Mouse (Mus musculus) forebrain, embryonic 14.5 days (tissue): Measurements from ENCODE around the gene Calcoco2. TPM values are rescaled to one million over a fixed set of nuclear protein-coding genes. Genes with fewer than 3 reads are reported as not detected.
A peak's percentile ranks its signal among the peaks of the same experiment; 100 is the strongest.
"Not testable (repeated sequence)": the region's sequence is repeated elsewhere in the genome, so short reads cannot be mapped to it uniquely, and the experiment has no call there.

Experiments
- ATAC-seq: fragments of 200-750 bp; cut with Nextera tagmentation; 2 replicates; pipeline ENCODE4 v1.8.0; 2017; ENCODE audit warnings: mild to moderate bottlenecking, moderate library complexity
- DNase-seq: peaks from one replicate; pipeline ENCODE4 v3.0.0-alpha.2; 2015; ENCODE audit warnings: low spot score
- H3K27ac ChIP-seq: fragments of 300-500 bp; sonication (generic); 2 replicates; pipeline ENCODE4 v1.5.1; 2014; ENCODE audit warnings: low read depth, mild to moderate bottlenecking, control low read depth, low read length, moderate library complexity
- H3K27me3 ChIP-seq: fragments of 300-500 bp; sonication (generic); replicated peaks from 2 replicates; pipeline ENCODE4 v1.6.1; 2014; ENCODE audit warnings: low read length, control low read depth, mixed read lengths; ENCODE audit not compliant: control insufficient read depth, insufficient read depth
- H3K36me3 ChIP-seq: fragments of 300-500 bp; sonication (generic); 2 replicates; pipeline ENCODE4 v1.6.1; 2014; ENCODE audit warnings: low read length, control low read depth; ENCODE audit not compliant: control insufficient read depth, insufficient read depth
- H3K4me1 ChIP-seq: fragments of 300-500 bp; sonication (generic); 2 replicates; pipeline ENCODE4 v1.6.1; 2014; ENCODE audit warnings: antibody characterized with exemption, low read length, control low read depth; ENCODE audit not compliant: control insufficient read depth, insufficient read depth
- H3K4me2 ChIP-seq: fragments of 300-500 bp; sonication (generic); 2 replicates; pipeline ENCODE4 v1.6.1; 2014; ENCODE audit warnings: mild to moderate bottlenecking, control low read depth, low read length
- H3K4me3 ChIP-seq: fragments of 300-500 bp; sonication (generic); 2 replicates; pipeline ENCODE4 v1.5.1; 2014; ENCODE audit warnings: low read depth, low read length, control low read depth
- H3K9ac ChIP-seq: fragments of 300-500 bp; sonication (generic); 2 replicates; pipeline ENCODE4 v1.6.1; 2014; ENCODE audit warnings: mild to moderate bottlenecking, low read length, control low read depth, moderate library complexity
- H3K9me3 ChIP-seq: fragments of 300-500 bp; sonication (generic); replicated peaks from 2 replicates; pipeline ENCODE4 v1.6.1; 2016; ENCODE audit warnings: low read length, control low read depth, mixed read lengths; ENCODE audit not compliant: control insufficient read depth
- WGBS: fragments of 180-500 bp; shearing (Covaris S2); extraction: QIAGEN DNeasy Blood & Tissue Kit; methylation state at CpG from one replicate; pipeline ENCODE4 v1.1.7; 2014; 5-methylcytosine and 5-hydroxymethylcytosine counted together
- polyA plus RNA-seq: library from polyadenylated mRNA; unstranded; fragments of >200 nt; fragmentation: Nextera tagmentation; extraction: Ambion mirVana; gene quantifications from 2 replicates; pipeline ENCODE4 v1.2.1, GENCODE M21; 2014

Gene Calcoco2
- polyA plus RNA-seq, 1 experiment from 2014 or later = 0.14 TPM

DNA sequence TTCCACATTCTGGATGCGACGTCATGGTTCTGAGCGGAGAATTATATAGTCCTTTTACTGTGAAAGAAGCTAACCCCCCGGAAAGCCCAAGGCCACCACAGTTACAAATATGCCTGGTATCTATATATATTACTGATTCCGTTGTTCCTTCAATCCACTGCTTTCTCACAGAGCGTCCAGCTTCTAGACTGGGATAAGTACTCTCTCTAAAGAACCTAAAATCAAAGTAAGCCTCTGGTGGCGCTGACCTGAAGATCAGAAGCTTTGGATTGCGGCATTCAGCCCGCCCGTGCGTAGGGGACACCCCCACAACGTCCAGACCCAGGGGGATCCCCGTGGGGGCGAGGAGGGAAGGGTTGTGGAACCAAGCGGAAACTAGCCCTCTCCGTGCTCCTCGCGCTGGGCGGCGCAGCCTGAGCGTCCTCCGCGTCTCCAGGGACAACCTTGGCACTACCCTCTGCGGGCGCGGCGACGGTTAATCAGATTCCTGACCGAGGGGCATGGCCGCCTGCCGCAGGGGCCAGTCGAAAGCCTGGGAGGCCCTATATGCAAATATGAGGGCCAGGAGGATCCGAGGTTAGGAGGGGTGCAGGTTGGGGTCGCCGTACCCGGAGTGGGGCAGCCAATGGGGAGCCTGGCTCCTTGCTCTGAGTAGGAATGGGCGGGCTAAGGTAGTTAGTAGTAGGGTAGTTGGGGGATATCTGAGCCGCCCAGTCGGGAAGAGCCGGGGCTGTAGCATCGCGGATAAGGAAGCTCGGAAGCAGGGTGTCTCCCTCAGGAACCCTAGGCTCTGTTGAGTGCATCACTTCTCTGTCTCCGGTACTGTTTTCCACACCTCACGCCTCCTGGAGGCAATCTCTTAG is 12.5 kb upstream of the Calcoco2 start:
- no peaks in the 10 kb centered on the region for H3K36me3 ChIP-seq
- H3K27me3 ChIP-seq = peaks cover 35% of the 10 kb centered on the region
- peak overlapping the region; percentile 52; the same call in 1 of the 2 replicates for H3K9ac ChIP-seq
- H3K4me2 ChIP-seq = peak overlapping the region; percentile 59
- no peak overlapping the region for H3K27ac ChIP-seq
- ATAC-seq = peak; percentile 57
- H3K4me1 ChIP-seq = peaks cover 6% of the 10 kb centered on the region; the same call in 1 of the 2 replicates
- H3K4me3 ChIP-seq = peak overlapping the region; percentile 30
- peak; percentile 38 for DNase-seq
- 2% methylated on average over 45 of the region's 45 CpGs for WGBS
- no peaks in the 10 kb centered on the region for H3K9me3 ChIP-seq

DNA sequence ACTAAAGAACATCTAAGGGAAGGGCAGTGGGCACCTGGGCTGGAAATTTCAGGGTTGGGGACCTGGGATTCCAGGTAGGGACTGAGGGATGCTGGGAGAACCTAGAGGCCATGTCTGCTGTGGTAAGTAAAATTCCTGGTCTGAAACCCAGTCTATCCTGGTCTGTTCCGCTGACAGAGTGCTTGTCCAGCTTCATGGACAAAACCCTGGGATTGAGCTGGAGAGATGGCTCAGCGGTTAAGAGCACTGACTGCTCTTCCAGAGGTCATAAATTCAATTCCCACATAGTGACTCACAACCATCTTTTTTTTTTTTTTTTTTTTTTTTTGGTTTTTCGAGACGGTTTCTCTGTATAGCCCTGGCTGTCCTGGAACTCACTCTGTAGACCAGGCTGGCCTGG is 11.0 kb upstream of the Calcoco2 start:
- peaks cover 35% of the 10 kb centered on the region for H3K27me3 ChIP-seq
- 79% methylated on average over 4 of the region's 4 CpGs for WGBS
- H3K4me3 ChIP-seq = not testable (repeated sequence)

DNA sequence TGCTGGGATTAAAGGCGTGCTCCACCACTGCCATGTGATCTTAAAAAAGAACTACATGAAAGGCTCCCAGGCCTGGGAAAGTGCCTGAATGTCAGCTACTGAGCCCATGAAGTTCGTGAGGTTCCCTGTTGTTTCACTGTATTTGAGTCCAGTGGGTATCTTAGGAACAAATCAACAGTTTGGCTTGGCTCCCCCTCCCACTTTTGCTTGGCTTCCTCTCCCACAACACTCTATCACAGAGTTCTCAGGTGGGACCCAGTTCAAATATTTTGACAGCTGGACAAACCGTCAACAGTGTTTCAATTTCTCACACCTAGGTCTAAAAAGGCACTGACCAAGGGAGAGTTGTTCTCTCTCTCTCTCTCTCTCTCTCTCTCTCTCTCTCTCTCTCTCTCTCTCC is 7.6 kb upstream of the Calcoco2 start:
- peaks cover 6% of the 10 kb centered on the region; the same call in 1 of the 2 replicates for H3K4me1 ChIP-seq
- no peaks in the 10 kb centered on the region for H3K9me3 ChIP-seq
- peaks cover 14% of the 10 kb centered on the region for H3K27me3 ChIP-seq
- H3K4me2 ChIP-seq = no peak overlapping the region
- DNase-seq (no peak), ATAC-seq (no peak)
- 66% methylated on average over 3 of the region's 3 CpGs for WGBS
- no peak overlapping the region for H3K9ac ChIP-seq
- H3K27ac ChIP-seq = no peak overlapping the region
- H3K4me3 ChIP-seq = no peak overlapping the region
- H3K36me3 ChIP-seq = no peaks in the 10 kb centered on the region

More for the DNA sequence above, 11.0 kb upstream of the Calcoco2 start:
- not testable (repeated sequence) for DNase-seq, H3K9me3 ChIP-seq, H3K9ac ChIP-seq, ATAC-seq, H3K4me1 ChIP-seq, H3K36me3 ChIP-seq, H3K4me2 ChIP-seq, H3K27ac ChIP-seq

DNA sequence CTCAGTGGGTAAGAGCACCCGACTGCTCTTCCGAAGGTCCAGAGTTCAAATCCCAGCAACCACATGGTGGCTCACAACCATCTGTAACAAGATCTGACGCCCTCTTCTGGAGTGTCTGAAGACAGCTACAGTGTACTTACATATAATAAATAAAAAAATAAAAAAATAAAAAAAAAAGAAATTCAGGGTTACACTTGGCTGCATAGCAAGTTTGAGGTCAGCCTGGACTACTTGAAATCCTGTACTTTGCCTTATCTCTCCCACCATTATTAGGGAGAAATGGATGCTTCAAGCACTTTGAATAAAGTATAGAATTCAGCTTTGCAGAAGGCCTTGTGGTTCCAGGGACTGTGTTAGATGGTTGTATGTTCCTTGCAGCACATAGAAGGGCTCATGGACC is 5.2 kb upstream of the Calcoco2 start:
- 80% methylated on average over 3 of the region's 3 CpGs for WGBS

DNA sequence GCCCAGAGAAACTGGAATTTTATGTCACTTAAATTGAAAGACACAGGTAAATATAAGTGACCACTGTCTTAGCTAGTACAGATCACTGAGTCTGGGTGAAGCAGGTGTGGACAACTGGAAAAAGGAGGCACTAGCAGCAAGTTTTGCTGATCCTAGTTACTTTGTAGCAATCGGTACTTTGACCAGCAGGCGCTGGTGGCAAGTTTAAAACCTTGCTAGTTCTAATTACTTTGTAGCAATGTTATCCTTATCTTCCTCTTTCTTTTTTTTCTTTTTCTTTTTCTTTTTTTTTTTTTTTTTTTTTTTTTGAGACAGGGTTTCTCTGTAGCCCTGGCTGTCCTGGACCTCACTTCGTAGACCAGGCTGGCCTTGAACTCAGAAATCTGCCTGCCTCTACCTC is 4.4 kb upstream of the Calcoco2 start:
- no peak overlapping the region for H3K9ac ChIP-seq
- no peak overlapping the region for H3K4me2 ChIP-seq
- DNase-seq (no peak), ATAC-seq (no peak)
- WGBS = 89% methylated on average over 3 of the region's 3 CpGs
- H3K27me3 ChIP-seq = no peaks in the 10 kb centered on the region
- H3K27ac ChIP-seq = no peak overlapping the region
- no peaks in the 10 kb centered on the region for H3K9me3 ChIP-seq
- no peaks in the 10 kb centered on the region for H3K4me1 ChIP-seq
- H3K36me3 ChIP-seq = no peaks in the 10 kb centered on the region
- no peak overlapping the region for H3K4me3 ChIP-seq

More for the DNA sequence above, 5.2 kb upstream of the Calcoco2 start:
- not testable (repeated sequence) for H3K27ac ChIP-seq, DNase-seq, H3K4me2 ChIP-seq, H3K4me1 ChIP-seq, H3K27me3 ChIP-seq, H3K36me3 ChIP-seq, H3K4me3 ChIP-seq, ATAC-seq, H3K9me3 ChIP-seq, H3K9ac ChIP-seq

DNA sequence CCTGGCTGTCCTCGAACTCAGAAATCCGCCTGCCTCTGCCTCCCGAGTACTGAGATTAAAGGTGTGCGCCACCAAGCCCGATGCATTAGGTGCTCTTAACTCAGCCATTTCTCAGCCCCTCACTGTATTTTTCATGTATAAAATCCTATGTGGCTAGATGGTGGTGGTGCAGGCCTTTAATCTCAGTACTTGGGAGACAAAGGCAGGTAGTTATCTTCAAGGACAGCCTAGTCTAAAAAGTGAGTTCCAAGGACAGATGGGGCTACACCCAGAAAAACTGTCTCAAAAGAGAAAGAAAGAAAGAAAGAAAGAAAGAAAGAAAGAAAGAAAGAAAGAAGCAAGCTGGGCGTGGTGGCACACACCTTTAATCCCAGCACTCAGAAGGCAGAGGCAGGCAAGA is 3.7 kb upstream of the Calcoco2 start:
- no peak overlapping the region for H3K9ac ChIP-seq
- H3K9me3 ChIP-seq = no peaks in the 10 kb centered on the region
- no peaks in the 10 kb centered on the region for H3K4me1 ChIP-seq
- no peaks in the 10 kb centered on the region for H3K36me3 ChIP-seq
- H3K27ac ChIP-seq = no peak overlapping the region
- no peaks in the 10 kb centered on the region for H3K27me3 ChIP-seq
- H3K4me3 ChIP-seq = no peak overlapping the region
- WGBS = 88% methylated on average over 6 of the region's 6 CpGs
- DNase-seq = no peak
- no peak for ATAC-seq
- H3K4me2 ChIP-seq = no peak overlapping the region

DNA sequence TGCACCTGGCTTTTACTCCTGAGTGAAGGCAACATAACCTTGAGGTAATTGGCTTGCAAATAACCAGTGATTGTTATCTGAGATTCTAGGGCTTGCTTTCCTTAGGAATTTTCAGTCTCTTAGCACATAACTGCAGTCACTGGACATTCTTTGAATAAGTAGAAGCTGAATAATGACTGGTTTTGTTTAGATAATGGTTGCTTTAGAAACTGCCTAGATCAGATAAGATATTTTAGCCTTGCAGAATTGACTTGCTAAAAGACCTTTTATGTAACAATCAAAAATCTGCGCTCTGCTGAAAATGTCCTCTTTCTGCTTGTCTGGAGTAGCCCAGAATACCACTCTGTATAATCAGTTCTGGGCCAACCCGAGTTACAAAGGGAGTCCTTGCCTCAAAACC is 2.3 kb upstream of the Calcoco2 start:
- H3K4me3 ChIP-seq = no peak overlapping the region
- ATAC-seq = no peak
- 68% methylated on average over 2 of the region's 2 CpGs for WGBS
- no peaks in the 10 kb centered on the region for H3K36me3 ChIP-seq
- H3K27me3 ChIP-seq = no peaks in the 10 kb centered on the region
- H3K27ac ChIP-seq = no peak overlapping the region
- H3K4me2 ChIP-seq = no peak overlapping the region
- H3K9me3 ChIP-seq = no peaks in the 10 kb centered on the region
- H3K4me1 ChIP-seq = no peaks in the 10 kb centered on the region
- H3K9ac ChIP-seq = no peak overlapping the region
- DNase-seq = no peak

DNA sequence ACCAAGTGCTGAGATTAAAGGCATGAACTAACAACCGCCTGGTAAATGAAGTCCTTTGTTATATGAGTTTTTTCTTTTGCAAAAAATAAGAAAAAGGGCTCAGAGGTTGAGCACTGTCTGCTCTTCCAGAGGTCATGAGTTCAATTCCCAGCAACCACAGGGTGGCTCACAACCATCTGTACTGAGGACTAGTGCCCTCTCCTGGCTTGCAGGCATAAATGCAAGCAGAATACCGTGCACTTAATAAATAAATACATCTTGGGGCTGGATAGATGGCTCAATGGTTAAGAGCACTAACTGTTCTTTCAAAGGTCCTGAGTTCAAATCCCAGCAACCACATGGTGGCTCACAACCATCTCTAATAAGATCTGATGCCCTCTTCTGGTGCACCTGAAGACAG is 814 bp downstream of the Calcoco2 start:
- DNase-seq, H3K27ac ChIP-seq, H3K4me2 ChIP-seq, H3K27me3 ChIP-seq, H3K9me3 ChIP-seq, H3K36me3 ChIP-seq, H3K9ac ChIP-seq, H3K4me3 ChIP-seq, ATAC-seq, H3K4me1 ChIP-seq: not testable (repeated sequence)
- WGBS = 63% methylated on average over 2 of the region's 2 CpGs

DNA sequence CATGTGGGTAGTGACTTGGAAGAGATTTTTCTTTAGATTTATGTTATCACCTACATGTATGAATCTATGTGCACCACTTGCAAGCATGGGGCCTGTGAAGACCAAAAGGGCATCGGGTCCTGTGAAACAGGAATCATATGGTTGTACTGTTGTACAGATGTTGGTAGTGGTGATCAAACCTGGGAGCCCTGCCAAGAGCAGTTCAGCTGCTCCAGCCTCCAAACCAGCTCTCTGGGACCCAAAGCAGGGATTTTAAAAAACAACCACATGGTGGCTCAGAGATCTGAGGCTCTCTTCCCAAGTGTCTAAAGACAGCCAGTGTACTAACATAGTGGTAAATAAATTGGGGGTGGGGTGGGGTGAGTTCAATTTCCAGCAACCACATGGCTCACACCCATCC is 3.4 kb downstream of the Calcoco2 start:
- H3K27ac ChIP-seq = no peak overlapping the region
- H3K9ac ChIP-seq = no peak overlapping the region
- no peak for ATAC-seq
- no peak overlapping the region for H3K4me2 ChIP-seq
- no peaks in the 10 kb centered on the region for H3K36me3 ChIP-seq
- WGBS = 82% methylated on average over 1 of the region's 1 CpGs
- no peaks in the 10 kb centered on the region for H3K4me1 ChIP-seq
- no peak for DNase-seq
- no peak overlapping the region for H3K4me3 ChIP-seq
- no peaks in the 10 kb centered on the region for H3K27me3 ChIP-seq
- H3K9me3 ChIP-seq = no peaks in the 10 kb centered on the region
